Mouse (Mus musculus) ES-E14 (cell line): ENCODE results near the gene Actc1. TPM values are rescaled to one million over a fixed set of nuclear protein-coding genes. Genes with fewer than 3 reads are reported as not detected.

ENCODE experiments used
- DNase-seq: peaks from one replicate; pipeline ENCODE4 v3.0.0-alpha.2; 2013; ENCODE audit warnings: low read depth, low spot score
- H3K27ac ChIP-seq: 2 replicates; pipeline ENCODE4 v1.5.1; 2012; ENCODE audit warnings: low read depth, mild to moderate bottlenecking, low read length, moderate library complexity, mixed read lengths; ENCODE audit not compliant: poor library complexity, insufficient read depth, severe bottlenecking
- H3K36me3 ChIP-seq: 2 replicates; pipeline ENCODE4 v1.6.1; 2012; ENCODE audit warnings: mild to moderate bottlenecking, low read length, moderate library complexity, mixed read lengths; ENCODE audit not compliant: control insufficient read depth, poor library complexity, insufficient read depth, severe bottlenecking
- H3K4me1 ChIP-seq, 2 experiments: fragments of 150-350 bp in 1 of 2; sonication (generic) in 1 of 2; 2 replicates each; pipeline ENCODE4 v1.6.1; 2012; ENCODE audit warnings: low read length in 2 of 2, mild to moderate bottlenecking in 1 of 2, mixed read lengths in 1 of 2; ENCODE audit not compliant: control insufficient read depth in 2 of 2, insufficient read depth in 2 of 2, poor library complexity in 1 of 2
- H3K4me3 ChIP-seq, 2 experiments: fragments of 150-350 bp in 1 of 2; sonication (generic) in 1 of 2; 2 replicates each; pipeline ENCODE4 v1.5.1; 2012; ENCODE audit warnings: low read length in 2 of 2, low read depth in 1 of 2, mild to moderate bottlenecking in 1 of 2, mixed read lengths in 1 of 2; ENCODE audit not compliant: insufficient read depth in 1 of 2, poor library complexity in 1 of 2, severe bottlenecking in 1 of 2
- H3K9ac ChIP-seq: 2 replicates; pipeline ENCODE4 v1.6.1; 2012; ENCODE audit warnings: low read depth, mild to moderate bottlenecking, low read length, mixed read lengths; ENCODE audit not compliant: poor library complexity, insufficient read depth, severe bottlenecking
- H3K9me3 ChIP-seq: fragments of 150-350 bp; sonication (generic); 2 replicates; pipeline ENCODE4 v1.6.1; 2012; ENCODE audit warnings: low read depth, mild to moderate bottlenecking, low read length; ENCODE audit not compliant: control insufficient read depth, insufficient read depth
- CHD2 ChIP-seq: IDR thresholded peaks from 2 replicates; pipeline ENCODE4 v1.6.1; 2014; ENCODE audit warnings: mild to moderate bottlenecking, low read depth, low read length, inconsistent platforms
- HCFC1 ChIP-seq: IDR thresholded peaks from 2 replicates; pipeline ENCODE4 v1.6.1; 2012; ENCODE audit warnings: low read length, inconsistent platforms, borderline replicate concordance; ENCODE audit not compliant: insufficient read depth
- MAFK ChIP-seq: IDR thresholded peaks from 2 replicates; pipeline ENCODE4 v1.6.1; 2014; ENCODE audit warnings: mild to moderate bottlenecking, low read depth, low read length, inconsistent platforms; ENCODE audit not compliant: insufficient read depth
- ZC3H11A ChIP-seq: IDR thresholded peaks from 2 replicates; pipeline ENCODE4 v1.6.1; 2012; ENCODE audit warnings: low read depth, mild to moderate bottlenecking, inconsistent platforms, low read length, borderline replicate concordance
- ZNF384 ChIP-seq: IDR thresholded peaks from 2 replicates; pipeline ENCODE4 v1.6.1; 2012; ENCODE audit warnings: low read depth, low read length, inconsistent platforms
- in situ Hi-C, 2 experiments: fragments of 600-800 bp; cut with MboI; formaldehyde crosslinking; loops; one replicate each; pipeline ENCODE4 v1.15.1; 2025; ENCODE audit warnings: low sequenced_read_pairs in 2 of 2, inconsistent platforms in 1 of 2; ENCODE audit not compliant: unreplicated experiment in 2 of 2
- total RNA-seq: library from RNA; depleted of rRNA; stranded (reverse); fragments of 300-350 nt; gene quantifications from 2 replicates; pipeline ENCODE4 v1.2.3, GENCODE M21; 2012; rRNA removed

The Actc1 gene
- total RNA-seq, 1 experiment = 9.4 TPM

DNA sequence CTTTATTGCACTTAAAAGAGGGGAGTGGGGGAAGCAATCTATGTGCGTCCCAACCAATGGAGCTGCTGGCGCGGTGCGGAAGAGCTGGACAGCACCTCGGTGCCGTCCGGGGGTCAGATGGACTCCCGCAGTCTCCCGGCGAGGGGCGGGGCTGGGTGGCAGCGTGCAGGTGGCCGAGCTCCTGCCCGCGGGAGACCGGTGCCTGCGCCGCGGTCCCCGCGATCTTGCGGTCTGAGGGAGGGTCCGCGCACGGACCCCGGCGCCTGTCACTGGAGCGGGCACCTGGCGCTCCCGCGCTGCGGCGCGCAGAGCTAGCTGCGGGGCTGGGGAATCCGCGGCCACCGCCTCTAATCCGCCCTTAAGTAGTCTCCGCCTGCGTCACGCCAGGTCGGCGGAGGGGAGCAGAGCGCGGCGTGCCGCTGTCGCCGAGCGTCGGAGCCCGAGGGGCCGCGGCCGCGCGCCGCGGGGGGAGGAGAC, 40.0 kb downstream of the Actc1 start, which contains the start of gene Gjd2:
TSS of gene Gjd2 (minus strand) at position 325 of the 477 bp plus-strand sequence.
- in situ Hi-C loops = no loop called here
- TF ChIP-seq CHD2 (no peak), ZC3H11A (no peak), MAFK (no peak), HCFC1 (no peak), ZNF384 (no peak)
- Histone ChIP-seq H3K4me1 (no peaks in the 10 kb centered on the region), H3K9ac (no peak within 1 kb of the TSS; the same call in 1 of the 2 replicates), H3K36me3 (no peaks in the 10 kb centered on the region), H3K9me3 (no peaks in the 10 kb centered on the region), H3K4me3 (peak within 1 kb of the TSS; percentile 70 to 75), H3K27ac (no peak within 1 kb of the TSS)
- DNase-seq = no peak

DNA sequence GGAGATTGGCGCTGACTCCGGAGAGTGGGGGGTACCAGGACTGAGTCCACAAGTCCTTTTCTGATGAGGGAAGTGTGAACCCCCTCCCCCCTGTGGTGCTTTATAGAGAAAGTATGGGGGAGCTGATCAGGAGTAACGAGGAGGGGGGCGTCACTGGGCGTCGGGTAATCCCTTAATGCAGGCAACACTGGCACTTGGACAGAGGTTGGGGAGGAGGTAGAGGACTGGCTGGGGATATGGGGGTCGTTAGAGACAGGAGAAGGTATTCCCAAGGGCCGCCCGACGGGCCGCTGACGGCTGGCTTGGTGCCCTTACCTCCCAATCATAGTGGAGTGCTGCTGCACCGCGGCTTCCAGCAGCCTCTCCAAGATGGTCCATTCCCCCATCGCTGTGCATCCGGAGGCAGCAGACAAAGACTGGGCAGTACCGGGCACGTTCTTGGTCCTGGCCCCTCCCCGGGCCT, 40.6 kb downstream of the Actc1 start:
- DNase-seq = no peak
- TF ChIP-seq MAFK (no peak), CHD2 (no peak), HCFC1 (no peak), ZNF384 (no peak), ZC3H11A (no peak)
- Histone ChIP-seq H3K27ac (no peak overlapping the region), H3K36me3 (no peaks in the 10 kb centered on the region), H3K4me3 (peak overlapping the region; percentile 70 to 75), H3K4me1 (no peaks in the 10 kb centered on the region), H3K9ac (no peak overlapping the region), H3K9me3 (no peaks in the 10 kb centered on the region)
- in situ Hi-C loops = no loop called here

- H3K4me1 ChIP-seq = no peaks in the 10 kb centered on the region
- in situ Hi-C loops = no loop called here
- TF ChIP-seq CHD2 = no peak
- TF ChIP-seq ZNF384 = no peak
- TF ChIP-seq MAFK = no peak
- TF ChIP-seq HCFC1 = no peak
- TF ChIP-seq ZC3H11A = no peak
- no peaks in the 10 kb centered on the region for H3K9me3 ChIP-seq
- H3K36me3 ChIP-seq = no peaks in the 10 kb centered on the region
- DNase-seq = peak; percentile 59
- no peak overlapping the region for H3K4me3 ChIP-seq
- H3K9ac ChIP-seq = no peak overlapping the region
- no peak overlapping the region for H3K27ac ChIP-seq
Observed at GRCm38 (mm10) chr2:114011838-114012237, 41.5 kb downstream of the Actc1 start.

DNA sequence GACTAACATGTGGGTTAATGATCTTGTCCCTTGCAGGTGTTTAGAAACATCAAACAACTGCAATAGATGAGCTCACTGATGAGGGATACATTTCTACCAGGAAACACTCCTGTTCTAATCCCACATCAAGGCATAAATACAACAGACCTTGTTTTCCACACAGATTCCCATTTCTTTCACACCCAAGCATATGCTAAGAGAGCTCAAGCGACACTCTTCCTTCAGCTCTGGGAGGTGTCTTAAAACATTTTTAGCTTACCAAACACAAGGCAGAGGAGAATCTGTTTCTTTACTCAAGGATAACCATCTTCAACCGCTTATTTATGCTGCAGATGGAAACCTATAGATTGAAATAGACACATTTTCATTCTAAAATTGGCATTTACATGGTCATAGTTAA, 45.0 kb downstream of the Actc1 start:
- H3K27ac ChIP-seq = no peak overlapping the region
- no peaks in the 10 kb centered on the region for H3K36me3 ChIP-seq
- no peak for TF ChIP-seq CHD2
- no peak for TF ChIP-seq ZNF384
- TF ChIP-seq HCFC1 = no peak
- TF ChIP-seq MAFK = no peak
- TF ChIP-seq ZC3H11A = no peak
- no peak overlapping the region for H3K4me3 ChIP-seq
- H3K4me1 ChIP-seq = no peaks in the 10 kb centered on the region
- H3K9ac ChIP-seq = no peak overlapping the region
- in situ Hi-C loops = no loop called here
- H3K9me3 ChIP-seq = no peaks in the 10 kb centered on the region
- no peak for DNase-seq

- TF ChIP-seq ZNF384 = no peak
- no peak for TF ChIP-seq CHD2
- TF ChIP-seq ZC3H11A = no peak
- no peak for TF ChIP-seq MAFK
- no peak for TF ChIP-seq HCFC1
- no peak for DNase-seq
- Histone ChIP-seq H3K9me3 (no peaks in the 10 kb centered on the region), H3K4me1 (no peaks in the 10 kb centered on the region), H3K27ac (no peak overlapping the region), H3K36me3 (no peaks in the 10 kb centered on the region), H3K4me3 (no peak overlapping the region), H3K9ac (no peak overlapping the region)
- in situ Hi-C loops = no loop called here
Observed at GRCm38 (mm10) chr2:113997484-113997883, 55.9 kb downstream of the Actc1 start.

Other genes with a start within 250 kb of the Actc1 start
- 0.79 TPM in 1 of 2 replicates, not detected in the other for gene Scg5, start 224.4 kb downstream of the Actc1 start, total RNA-seq
- gene Arhgap11a, start 204.9 kb downstream of the Actc1 start, total RNA-seq = 21.5 and 25.2 TPM in 2 replicates
- gene Gjd2, start 39.9 kb downstream of the Actc1 start, total RNA-seq = not detected in 2 replicates
- gene Aqr, start 133.5 kb upstream of the Actc1 start, total RNA-seq = 80.2 and 93.4 TPM in 2 replicates
- 9.0 and 11.5 TPM in 2 replicates for gene Zfp770, start 147.9 kb upstream of the Actc1 start, total RNA-seq